Mouse (Mus musculus) myocyte (in vitro differentiated cells): ENCODE results near the gene Tmem143.

Experiments used
- E2F4 ChIP-seq: IDR thresholded peaks from one replicate; pipeline ENCODE4 v1.6.1; 2011; ENCODE audit warnings: mild to moderate bottlenecking, control low read depth, moderate library complexity; ENCODE audit not compliant: insufficient read depth
- MYOG ChIP-seq, 3 experiments: IDR thresholded peaks; one replicate each; pipeline ENCODE4 v1.6.1; 2011; ENCODE audit warnings: control low read depth in 2 of 3, low read depth in 2 of 3, mild to moderate bottlenecking in 2 of 3; ENCODE audit not compliant: insufficient read length in 2 of 3, control insufficient read depth in 1 of 3, insufficient read depth in 1 of 3
- POLR2A ChIP-seq: IDR thresholded peaks from one replicate; pipeline ENCODE4 v1.6.1; 2011; ENCODE audit warnings: low read depth, mild to moderate bottlenecking, control low read depth, moderate library complexity; ENCODE audit not compliant: insufficient read length
- POLR2AphosphoS2 ChIP-seq: IDR thresholded peaks from one replicate; pipeline ENCODE4 v1.6.1; 2011; ENCODE audit warnings: low read depth, control low read depth; ENCODE audit not compliant: insufficient read length
- USF1 ChIP-seq: IDR thresholded peaks from one replicate; pipeline ENCODE4 v1.6.1; 2011; ENCODE audit warnings: low read depth, mild to moderate bottlenecking, control low read depth, moderate library complexity

- TF ChIP-seq MYOG (IDR thresholded peaks at IDR 0.05; ENCODE audit: control insufficient read depth in 1 of 3, insufficient read depth in 1 of 3, insufficient read length in 2 of 3, low read depth in 2 of 3) (no peak), POLR2A (peak; percentile 69), USF1 (no peak), E2F4 (no peak), POLR2AphosphoS2 (peak; percentile 77)
Measured at GRCm38 (mm10) chr7:45872624-45873023, 24.1 kb upstream of the Tmem143 start, which contains the start of gene Kdelr1.
